Mouse (Mus musculus): ENCODE results near the gene F5. TPM values are rescaled to one million over a fixed set of nuclear protein-coding genes. Genes with fewer than 3 reads are reported as not detected.

F5 gene
- total RNA-seq, 2 experiments from 2014 or later = 0.12 to 0.28 TPM

DNA sequence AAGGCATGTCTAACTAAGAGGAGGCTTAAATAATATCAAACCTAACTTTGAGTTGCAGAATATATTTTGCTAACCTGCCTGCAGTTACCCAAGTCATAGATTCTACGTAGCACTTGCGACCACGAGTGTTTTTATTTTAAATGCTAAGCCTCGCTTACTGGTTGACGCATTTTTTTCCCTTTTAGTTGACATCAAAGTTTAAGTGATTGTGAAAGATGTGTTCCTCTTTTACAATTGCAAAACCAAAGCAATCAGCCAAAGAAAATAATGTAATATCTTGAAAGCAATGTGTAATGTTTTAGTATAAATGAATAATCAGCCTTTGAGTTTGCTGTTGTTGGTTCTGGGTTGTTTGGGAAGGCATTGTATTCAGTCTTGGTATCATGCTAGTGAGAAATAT, 1.2 kb downstream of the F5 start:
- DNase-seq = no peak
- intact Hi-C loops (cut with DNase I) = no loop called here

GRCm38 (mm10) chr1:164154983-164155382, 3.3 kb downstream of the F5 start:
- no peak for DNase-seq
- intact Hi-C loops (cut with DNase I) = no loop called here

GRCm38 (mm10) chr1:164158571-164158970, 6.9 kb downstream of the F5 start:
- intact Hi-C loops (cut with DNase I) = no loop called here
- no peak for DNase-seq

DNA sequence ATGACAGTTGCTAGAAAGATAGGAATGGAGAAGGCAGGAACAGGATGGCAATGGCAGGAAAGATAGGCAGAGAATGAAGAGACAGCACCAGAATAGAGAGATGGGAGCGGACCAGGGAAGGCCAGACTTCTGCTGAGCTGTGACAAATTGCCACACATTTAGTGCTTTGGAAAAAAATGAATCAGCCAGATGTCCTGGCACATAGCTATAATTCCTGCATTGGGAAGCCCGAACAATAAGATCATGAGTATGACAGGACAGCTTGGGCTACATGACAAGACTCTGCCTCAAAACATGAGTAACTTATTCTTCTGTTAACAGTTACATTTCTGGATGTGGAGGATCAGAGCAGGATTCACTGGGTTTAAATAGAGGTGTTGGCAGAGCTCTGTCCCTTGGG, 8.1 kb downstream of the F5 start:
- DNase-seq = no peak
- intact Hi-C loops (cut with DNase I) = no loop called here

DNA sequence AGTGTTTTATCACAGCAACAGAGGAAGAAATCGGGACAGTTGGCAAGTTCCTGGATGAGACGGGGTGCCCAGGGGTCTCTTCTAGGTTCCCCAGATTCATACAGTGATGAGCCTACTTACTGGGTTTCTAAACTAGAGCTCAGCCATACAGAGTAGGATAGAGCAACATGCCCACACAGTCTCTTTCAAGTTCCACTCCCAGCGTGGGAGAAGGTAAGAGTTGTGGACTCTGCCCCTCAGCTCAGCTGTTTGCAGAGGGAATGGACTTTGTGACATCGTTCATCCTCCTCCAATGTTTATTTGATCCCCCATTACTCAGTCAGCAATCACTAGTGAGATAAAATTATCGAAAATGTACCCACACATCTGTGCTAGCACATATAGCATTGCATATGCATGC, 11.1 kb downstream of the F5 start:
- no peak for DNase-seq
- intact Hi-C loops (cut with DNase I) = no loop called here

GRCm38 (mm10) chr1:164168818-164169217, 17.2 kb downstream of the F5 start:
- no peak for DNase-seq
- intact Hi-C loops (cut with DNase I) = no loop called here

DNA sequence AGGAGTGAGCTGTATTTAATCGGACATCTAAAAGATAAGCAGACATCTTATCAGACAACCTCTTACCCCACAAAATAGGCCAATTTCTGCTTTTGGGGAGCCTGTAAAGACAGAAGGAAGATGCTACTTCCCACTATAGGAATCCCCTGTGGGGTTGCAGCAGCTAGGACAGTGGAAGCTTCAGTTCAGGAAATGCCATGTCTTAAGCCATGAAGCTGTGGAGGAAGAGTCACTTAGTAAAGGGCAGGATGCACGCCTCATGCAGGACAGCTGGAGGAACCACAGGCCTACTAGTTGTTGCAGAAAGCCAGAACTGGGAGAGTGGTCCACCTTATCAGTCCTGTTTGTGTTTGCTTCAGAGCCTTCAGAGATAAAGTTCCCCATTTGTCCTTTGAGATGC, 18.8 kb downstream of the F5 start:
- no peak for DNase-seq
- intact Hi-C loops (cut with DNase I) = no loop called here

DNA sequence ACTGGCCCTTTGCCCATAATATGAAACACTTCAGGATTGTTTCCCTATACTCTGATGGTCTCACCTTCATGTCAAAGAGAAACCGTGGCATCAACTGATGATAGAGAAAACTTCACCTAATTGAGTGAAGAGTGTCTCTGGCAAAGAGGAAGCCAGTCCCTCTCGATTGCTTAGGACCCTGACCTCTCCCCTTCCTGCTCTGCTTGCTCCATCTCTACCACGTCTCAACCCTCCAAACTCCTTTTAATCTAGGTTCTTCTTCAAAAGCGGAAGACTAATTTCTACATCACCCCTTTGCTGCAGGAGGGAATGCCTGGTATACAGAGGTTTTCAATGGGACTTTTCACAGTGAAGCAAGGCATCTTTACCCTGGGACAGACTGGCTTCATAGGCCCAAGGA, 21.5 kb downstream of the F5 start:
- intact Hi-C loops (cut with DNase I) = no loop called here
- DNase-seq = no peak

DNA sequence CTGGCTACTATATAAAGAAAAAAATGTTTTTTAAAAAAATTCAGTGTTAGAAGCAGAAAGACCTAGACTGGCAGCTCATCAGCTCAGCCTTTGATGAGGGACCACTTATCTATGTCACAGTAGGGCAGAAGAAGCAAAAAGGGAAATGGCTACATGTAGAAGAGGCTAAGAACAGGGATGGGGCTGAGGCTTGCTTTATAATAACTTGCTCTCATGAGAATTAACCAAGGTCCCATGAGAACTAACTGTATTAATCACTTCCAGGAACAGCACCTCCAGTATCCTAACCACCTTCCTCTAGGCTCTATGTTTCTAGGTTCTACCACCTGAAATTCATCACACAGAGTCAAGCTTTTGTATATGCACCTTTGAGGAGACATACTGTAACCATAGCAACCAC, 25.2 kb downstream of the F5 start:
- intact Hi-C loops (cut with DNase I) = no loop called here
- DNase-seq = no peak

DNA sequence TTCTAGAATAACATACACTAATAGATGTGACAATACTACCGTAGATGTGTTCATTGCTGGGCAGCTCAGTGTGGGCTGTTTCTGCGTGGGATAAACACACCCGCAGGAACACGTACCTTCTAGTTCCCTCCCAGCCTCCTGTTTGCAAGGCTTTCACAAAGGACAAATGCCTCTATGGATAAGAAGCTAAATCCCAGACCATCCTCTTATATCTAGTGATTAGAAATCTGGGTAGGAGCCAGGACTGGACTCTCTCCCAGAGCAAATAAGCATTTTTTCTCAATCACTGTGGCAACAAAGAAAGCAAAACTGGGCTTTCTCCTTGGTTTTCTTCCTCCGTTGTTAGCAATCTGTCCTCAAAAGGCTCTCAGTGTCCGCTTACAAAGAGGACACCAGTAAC, 26.8 kb downstream of the F5 start:
- DNase-seq = no peak
- intact Hi-C loops (cut with DNase I) = no loop called here

GRCm38 (mm10) chr1:164184142-164184870, 32.7 kb downstream of the F5 start:
- intact Hi-C loops (cut with DNase I) = no loop called here
- DNase-seq = peak in 1 of 2 experiments; percentile 53

DNA sequence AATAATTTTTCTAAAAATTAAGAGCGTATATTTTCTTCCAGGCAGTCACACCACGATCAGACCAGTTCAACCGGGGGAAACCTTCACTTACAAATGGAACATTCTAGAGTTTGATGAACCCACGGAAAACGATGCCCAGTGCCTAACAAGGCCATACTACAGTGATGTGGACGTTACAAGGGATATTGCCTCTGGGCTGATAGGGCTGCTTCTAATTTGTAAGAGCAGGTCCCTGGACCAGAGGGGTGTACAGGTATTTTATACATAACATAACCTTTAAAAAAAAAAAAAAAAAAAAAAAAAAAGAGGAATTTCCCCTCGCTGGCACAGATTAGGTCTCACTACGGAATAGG, 33.2 kb downstream of the F5 start:
- intact Hi-C loops (cut with DNase I) = no loop called here
- no peak for DNase-seq

DNA sequence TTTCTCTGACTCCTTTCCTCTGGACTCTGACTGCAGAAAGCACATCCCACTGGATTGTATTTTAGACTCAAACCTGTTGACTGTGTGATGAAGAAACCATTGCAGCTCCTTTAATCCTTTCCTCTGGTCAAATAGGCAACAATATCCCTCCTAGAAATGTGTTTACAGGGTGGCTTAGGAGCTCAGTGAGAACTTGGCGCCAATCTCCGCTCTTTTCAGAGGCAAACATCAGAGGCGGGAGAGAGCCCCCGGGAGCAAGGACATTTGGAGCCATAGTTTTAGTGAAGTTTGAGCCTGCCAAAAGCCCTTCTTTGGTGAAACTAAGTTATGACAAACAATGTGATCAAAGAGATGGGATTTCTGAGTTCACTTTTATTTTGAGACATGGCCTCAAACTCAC, 33.7 kb downstream of the F5 start:
- DNase-seq = no peak
- intact Hi-C loops (cut with DNase I) = no loop called here

DNA sequence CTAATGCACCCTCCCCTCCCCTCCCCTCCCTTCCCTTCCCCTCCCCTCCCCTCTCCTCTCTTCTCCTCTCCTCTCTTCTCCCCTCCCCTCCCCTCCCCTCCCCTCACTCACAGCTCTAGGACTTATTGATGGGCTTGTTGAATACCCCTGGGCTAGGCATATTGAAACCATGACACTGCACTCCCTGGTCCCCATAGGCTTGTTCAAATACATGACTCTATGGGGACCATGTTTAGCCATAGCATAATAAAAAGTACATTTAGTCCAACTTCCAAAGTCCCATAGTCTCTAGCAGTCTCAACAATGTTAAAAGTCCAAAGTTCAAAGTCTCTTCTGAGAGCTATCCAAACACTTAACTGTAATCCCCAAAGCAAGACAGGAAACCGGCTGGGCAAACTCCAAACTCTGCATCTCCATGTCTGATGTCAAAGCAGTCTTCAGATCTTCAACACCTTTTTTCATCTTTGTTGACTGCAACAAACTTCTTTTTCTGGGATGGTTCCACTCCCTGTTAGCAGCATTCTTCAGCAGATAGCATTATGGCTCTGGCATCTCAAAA, 35.4 kb downstream of the F5 start:
- intact Hi-C loops (cut with DNase I) = no loop called here
- DNase-seq = no peak

DNA sequence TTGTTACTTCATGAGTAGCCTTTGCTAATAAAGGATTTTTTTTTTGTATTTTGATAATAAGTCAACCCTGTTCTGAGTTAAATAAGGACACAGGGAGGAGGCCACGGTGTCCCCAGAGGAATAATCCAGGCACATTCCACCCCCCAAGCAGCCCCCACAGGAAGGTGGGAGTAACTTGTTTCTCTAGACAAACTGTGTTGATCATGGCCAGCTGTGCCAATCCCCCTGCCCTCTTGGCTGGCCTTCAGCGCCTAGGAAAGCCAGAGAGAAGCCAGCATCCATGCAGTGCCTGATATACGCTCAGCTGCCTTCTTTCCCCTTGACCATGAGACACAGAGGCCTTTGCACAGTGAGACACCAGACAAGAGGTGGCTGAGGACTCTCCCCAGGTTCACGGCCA, 47.9 kb downstream of the F5 start:
- DNase-seq = no peak
- intact Hi-C loops (cut with DNase I) = no loop called here

DNA sequence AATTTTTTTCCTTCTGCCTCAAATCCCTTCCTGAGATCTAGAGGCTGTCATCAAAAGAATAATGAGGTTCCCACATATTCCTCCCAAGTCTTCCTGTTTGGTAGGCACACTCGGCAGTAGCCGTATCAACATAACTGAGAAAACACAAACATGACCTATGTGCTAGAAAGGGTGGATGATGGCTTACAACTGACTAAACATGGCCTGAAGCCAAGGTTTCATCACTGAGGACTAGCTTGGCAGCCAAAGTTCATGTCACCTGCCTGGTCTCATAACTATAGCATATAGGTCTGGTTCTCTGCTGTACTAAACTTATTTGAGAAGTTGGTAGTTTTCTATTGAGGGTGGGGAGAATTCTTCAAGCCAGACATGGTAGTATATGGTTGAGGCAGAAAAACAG, 56.8 kb downstream of the F5 start:
- intact Hi-C loops (cut with DNase I) = no loop called here
- no peak for DNase-seq

- DNase-seq = no peak
- intact Hi-C loops (cut with DNase I) = no loop called here
Observed at GRCm38 (mm10) chr1:164210899-164211298, 59.3 kb downstream of the F5 start.

DNA sequence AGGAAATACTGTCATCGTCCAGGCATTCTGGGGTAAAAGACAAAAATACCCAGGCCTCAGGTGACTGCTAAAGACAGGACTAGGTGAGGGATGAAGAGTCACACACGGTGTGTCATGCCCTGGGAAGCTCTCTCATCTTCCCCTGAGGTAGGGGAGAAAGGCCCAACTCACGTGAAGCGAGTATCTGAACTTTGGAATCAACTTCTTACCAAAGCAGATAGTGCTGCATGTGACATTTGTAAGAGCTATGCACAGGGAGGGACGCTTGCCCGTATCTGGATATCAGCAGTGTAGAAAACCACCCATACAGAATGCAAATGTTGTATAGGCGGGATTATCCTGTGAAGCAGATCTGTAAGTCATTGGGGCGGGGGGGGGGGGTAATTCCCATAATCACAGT, 61.0 kb downstream of the F5 start:
- DNase-seq = no peak
- intact Hi-C loops (cut with DNase I) = no loop called here

DNA sequence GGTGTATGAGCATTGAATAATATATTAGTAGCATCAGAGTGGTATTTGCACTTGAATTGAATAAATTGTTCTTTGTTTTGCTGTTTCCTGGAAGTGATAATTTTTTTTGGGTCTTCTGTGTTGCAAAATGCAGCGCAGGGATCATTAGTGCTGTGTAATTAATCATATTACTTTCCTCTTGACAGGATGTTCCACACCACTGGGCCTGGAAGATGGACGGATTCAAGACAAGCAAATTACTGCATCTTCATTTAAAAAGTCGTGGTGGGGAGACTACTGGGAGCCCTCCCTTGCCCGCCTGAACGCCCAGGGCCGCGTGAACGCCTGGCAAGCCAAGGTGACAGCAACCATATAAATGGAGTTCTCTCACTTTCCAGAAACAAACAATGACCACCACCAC, 62.6 kb downstream of the F5 start:
- DNase-seq = no peak
- intact Hi-C loops (cut with DNase I) = no loop called here

DNA sequence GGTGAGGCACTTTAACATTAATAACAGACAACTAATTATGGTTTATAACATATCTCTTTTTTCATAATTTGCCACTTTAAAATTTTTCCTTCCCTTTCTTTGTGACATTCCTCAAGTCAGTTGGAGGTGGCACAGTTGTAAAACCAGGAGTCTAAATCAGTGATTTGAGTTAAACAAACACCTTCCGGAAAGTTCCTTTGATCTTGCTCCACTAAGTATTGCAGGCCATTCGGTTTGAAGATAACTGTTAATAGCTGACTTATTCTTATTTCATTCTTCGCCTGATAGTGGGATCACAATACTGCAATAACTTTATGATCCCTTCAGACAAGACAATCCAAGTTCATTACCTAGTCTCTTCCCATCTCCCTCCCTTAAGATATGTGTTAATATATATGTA, 63.5 kb downstream of the F5 start:
- no peak for DNase-seq
- intact Hi-C loops (cut with DNase I) = no loop called here

- intact Hi-C loops (cut with DNase I) = no loop called here
- no peak for DNase-seq
Observed at GRCm38 (mm10) chr1:164215540-164215939, 63.9 kb downstream of the F5 start.

DNA sequence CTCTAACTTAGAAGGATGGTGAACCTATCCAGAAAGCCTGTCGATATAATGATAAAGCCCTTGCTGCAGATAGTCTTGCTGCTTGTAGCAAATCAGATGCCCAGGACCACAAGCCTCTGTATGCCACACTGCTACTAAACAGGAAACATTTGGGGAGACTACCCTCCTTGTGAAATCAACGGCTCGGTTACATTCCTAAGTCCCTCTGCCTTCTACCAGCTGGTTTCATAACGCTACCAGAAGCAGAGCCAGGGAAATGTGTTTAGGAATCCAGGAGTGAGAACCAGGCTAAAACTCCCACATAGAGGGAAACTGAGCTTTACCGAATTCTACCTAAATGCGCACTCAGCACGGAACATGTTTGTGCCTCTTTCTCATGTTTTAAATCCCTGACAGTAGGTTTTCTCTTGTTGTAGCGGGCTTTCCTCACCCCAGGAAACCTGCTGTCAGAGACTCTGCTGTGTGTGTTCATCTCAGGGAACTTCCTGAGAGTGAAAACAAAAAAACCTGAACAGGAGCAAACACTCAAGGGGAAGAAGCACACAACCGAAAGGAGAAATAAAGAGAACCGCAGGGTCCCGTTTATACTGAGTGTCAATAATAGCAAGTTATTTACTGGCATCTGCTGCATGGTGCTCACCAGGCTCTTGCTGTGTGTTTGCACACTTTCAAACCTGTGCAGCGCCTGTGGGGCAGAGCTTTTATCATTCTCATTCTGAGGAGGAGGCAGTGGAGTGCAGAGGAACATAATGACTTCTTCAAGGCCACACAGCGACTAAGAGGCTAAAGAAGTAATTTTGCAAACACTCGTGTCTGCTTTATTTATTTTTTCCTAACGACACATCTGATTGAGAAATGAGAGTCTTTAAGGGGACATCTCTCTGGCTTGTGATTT, 66.4 kb downstream of the F5 start:
- intact Hi-C loops (cut with DNase I) = no loop called here
- DNase-seq = no peak

Data from gastrocnemius, postnatal 36 days (tissue).